Comparison of ENCODE assay signal across 28 mouse cellular contexts in the genomic region with DNA sequence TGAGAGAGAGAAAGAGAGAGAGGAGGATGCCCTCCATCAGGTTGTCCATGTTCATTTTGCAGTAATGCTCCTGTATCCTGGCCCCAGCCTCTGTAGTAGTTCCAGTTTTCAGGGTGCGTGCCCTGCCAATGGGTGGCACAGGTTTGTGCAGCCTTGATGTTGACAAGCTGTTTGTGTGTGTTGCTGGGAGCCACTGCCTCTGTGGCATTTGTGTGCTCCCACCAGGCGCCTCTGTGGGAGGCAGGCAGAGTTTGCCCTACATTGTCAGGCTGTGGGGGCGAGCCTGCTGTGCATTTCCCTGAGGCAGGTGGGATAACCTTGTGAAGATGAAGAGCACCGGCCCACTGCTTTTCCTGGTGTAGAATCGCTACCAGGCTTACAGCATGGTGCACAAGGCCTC. TPM values are rescaled to one million over a fixed set of nuclear protein-coding genes. Genes with fewer than 3 reads are reported as not detected.
DNase-seq lines count a peak whose midpoint lies in the region.
"Had no signal": no experiment of that assay in that cellular context is flagged by ENCODE, and none has a peak within 500 bp of the region (broad histone marks: within the 10 kb centered on the region; RNA-seq: fewer than 3 reads in every experiment).

No protein-coding gene starts in this region.

- H3K4me1 ChIP-seq in heart, embryonic 10.5 days, result peaks cover 42% of the 10 kb centered on the region
- H3K4me1 ChIP-seq: hindbrain, embryonic 15.5 days; midbrain, embryonic 15.5 days; stomach, embryonic 15.5 days had no signal

- no peak overlapping the region for H3K4me3 ChIP-seq in heart, embryonic 10.5 days
- H3K4me3 ChIP-seq: erythroblast, embryonic 14.5 days; hindbrain, embryonic 10.5 days; hindbrain, embryonic 15.5 days; midbrain, embryonic 15.5 days; stomach, embryonic 15.5 days had no signal

- WGBS in heart, embryonic 10.5 days, result 72% methylated on average over 5 of the region's 5 CpGs

- DNase-seq in heart, embryonic 10.5 days (ENCODE audit: low spot score), result peak; percentile 71
- DNase-seq in heart, postnatal 36 days, result no peak
- peak; percentile 7 to 27 for DNase-seq in left cerebral cortex, adult 18-20 months (ENCODE audit: low spot score in 2 of 2)
- no peak for DNase-seq in left cerebral cortex, adult 9 months (ENCODE audit: low spot score in 2 of 2)
- peak; percentile 37 for DNase-seq in testis, postnatal 10 days (ENCODE audit: low spot score)
- DNase-seq in testis, postnatal 14 days (ENCODE audit: low spot score), result no peak
- no peak for DNase-seq in layer of hippocampus, adult 9-11 months
- DNase-seq: adrenal gland, adult 2 months; adrenal gland, postnatal 36 days; B cell, adult 2 months; cerebellum, adult 2 months; cerebellum, postnatal 14 days; kidney, adult 11 months; kidney, postnatal 14 days; left cerebral cortex, postnatal 4 days; liver; lung, adult 2 months; lung, postnatal 10 days; thymus, postnatal 4 days had no signal

- H3K27me3 ChIP-seq in heart, embryonic 10.5 days (ENCODE audit: insufficient read depth, poor library complexity, severe bottlenecking), result no peaks in the 10 kb centered on the region
- H3K27me3 ChIP-seq: hindbrain, embryonic 15.5 days; midbrain, embryonic 15.5 days; stomach, embryonic 15.5 days had no signal

- 0 out of 2 replicates have a peak overlapping the region, but pooled peaks have one; percentile 42 for H3K27ac ChIP-seq in heart, embryonic 10.5 days
- H3K27ac ChIP-seq: hindbrain, embryonic 10.5 days; hindbrain, embryonic 15.5 days; liver, embryonic 14.5 days; macrophage; midbrain, embryonic 15.5 days; stomach, embryonic 15.5 days had no signal

- no peaks in the 10 kb centered on the region for H3K9me3 ChIP-seq in heart, embryonic 10.5 days
- H3K9me3 ChIP-seq: hindbrain, embryonic 10.5 days; hindbrain, embryonic 15.5 days; midbrain, embryonic 15.5 days; stomach, embryonic 15.5 days had no signal

- intact Hi-C loops in heart, postnatal 36 days (cut with DNase I), result loop anchor here (2.0 kb wide), 1 partner anchor 36 kb away; no protein-coding TSS in a partner anchor

- 0 out of 2 replicates have a peak, but pooled peaks cover 5% of the 10 kb centered on the region for H3K36me3 ChIP-seq in heart, embryonic 10.5 days
- H3K36me3 ChIP-seq: hindbrain, embryonic 10.5 days; hindbrain, embryonic 15.5 days; midbrain, embryonic 15.5 days; stomach, embryonic 15.5 days had no signal

RNA-seq across cellular contexts. Expression of a gene that starts 37.8 kb away (rescaled TPM):
- polyA plus RNA-seq in heart, embryonic 10.5 days (2016; fragmentation: Nextera tagmentation; extraction: Ambion mirVana), result 11.1 and 17.0 TPM in 2 replicates
- 10 to 100 TPM; 56.0 to 58.2 TPM for total RNA-seq in heart, postnatal 36 days (2021)
- total RNA-seq in left cerebral cortex, adult 18-20 months (2021), result 10 to 100 TPM; 25.9 to 29.3 TPM
- total RNA-seq: neutrophil, adult 5-6 weeks had no signal
- polyA plus RNA-seq: inflammation-experienced regulatory T-cells, adult 6 months had no signal

Comparison
In these comparisons a context has a peak if more than half of its experiments do, and no peak if none do; other contexts are left out.
1. DNase-seq: peak in heart, embryonic 10.5 days (single experiment), left cerebral cortex, adult 18-20 months (2 of 2) and testis, postnatal 10 days (single experiment); none in heart, postnatal 36 days (0 of 2), left cerebral cortex, adult 9 months (0 of 2), testis, postnatal 14 days (single experiment) and layer of hippocampus, adult 9-11 months (single experiment).